Mouse (Mus musculus) ES-E14 (cell line): Measurements from ENCODE around the gene Zfp92. TPM values are rescaled to one million over a fixed set of nuclear protein-coding genes. Genes with fewer than 3 reads are reported as not detected.

ENCODE experiments used
- DNase-seq: peaks from one replicate; pipeline ENCODE4 v3.0.0-alpha.2; 2013; ENCODE audit warnings: low read depth, low spot score
- H3K27ac ChIP-seq: 2 replicates; pipeline ENCODE4 v1.5.1; 2012; ENCODE audit warnings: low read depth, mild to moderate bottlenecking, low read length, moderate library complexity, mixed read lengths; ENCODE audit not compliant: poor library complexity, insufficient read depth, severe bottlenecking
- H3K36me3 ChIP-seq: 2 replicates; pipeline ENCODE4 v1.6.1; 2012; ENCODE audit warnings: mild to moderate bottlenecking, low read length, moderate library complexity, mixed read lengths; ENCODE audit not compliant: control insufficient read depth, poor library complexity, insufficient read depth, severe bottlenecking
- H3K4me1 ChIP-seq, 2 experiments: fragments of 150-350 bp in 1 of 2; sonication (generic) in 1 of 2; 2 replicates each; pipeline ENCODE4 v1.6.1; 2012; ENCODE audit warnings: low read length in 2 of 2, mild to moderate bottlenecking in 1 of 2, mixed read lengths in 1 of 2; ENCODE audit not compliant: control insufficient read depth in 2 of 2, insufficient read depth in 2 of 2, poor library complexity in 1 of 2
- H3K4me3 ChIP-seq, 2 experiments: fragments of 150-350 bp in 1 of 2; sonication (generic) in 1 of 2; 2 replicates each; pipeline ENCODE4 v1.5.1; 2012; ENCODE audit warnings: low read length in 2 of 2, low read depth in 1 of 2, mild to moderate bottlenecking in 1 of 2, mixed read lengths in 1 of 2; ENCODE audit not compliant: insufficient read depth in 1 of 2, poor library complexity in 1 of 2, severe bottlenecking in 1 of 2
- H3K9ac ChIP-seq: 2 replicates; pipeline ENCODE4 v1.6.1; 2012; ENCODE audit warnings: low read depth, mild to moderate bottlenecking, low read length, mixed read lengths; ENCODE audit not compliant: poor library complexity, insufficient read depth, severe bottlenecking
- H3K9me3 ChIP-seq: fragments of 150-350 bp; sonication (generic); 2 replicates; pipeline ENCODE4 v1.6.1; 2012; ENCODE audit warnings: low read depth, mild to moderate bottlenecking, low read length; ENCODE audit not compliant: control insufficient read depth, insufficient read depth
- CHD2 ChIP-seq: IDR thresholded peaks from 2 replicates; pipeline ENCODE4 v1.6.1; 2014; ENCODE audit warnings: mild to moderate bottlenecking, low read depth, low read length, inconsistent platforms
- HCFC1 ChIP-seq: IDR thresholded peaks from 2 replicates; pipeline ENCODE4 v1.6.1; 2012; ENCODE audit warnings: low read length, inconsistent platforms, borderline replicate concordance; ENCODE audit not compliant: insufficient read depth
- MAFK ChIP-seq: IDR thresholded peaks from 2 replicates; pipeline ENCODE4 v1.6.1; 2014; ENCODE audit warnings: mild to moderate bottlenecking, low read depth, low read length, inconsistent platforms; ENCODE audit not compliant: insufficient read depth
- ZC3H11A ChIP-seq: IDR thresholded peaks from 2 replicates; pipeline ENCODE4 v1.6.1; 2012; ENCODE audit warnings: low read depth, mild to moderate bottlenecking, inconsistent platforms, low read length, borderline replicate concordance
- ZNF384 ChIP-seq: IDR thresholded peaks from 2 replicates; pipeline ENCODE4 v1.6.1; 2012; ENCODE audit warnings: low read depth, low read length, inconsistent platforms
- in situ Hi-C, 2 experiments: fragments of 600-800 bp; cut with MboI; formaldehyde crosslinking; loops; one replicate each; pipeline ENCODE4 v1.15.1; 2025; ENCODE audit warnings: low sequenced_read_pairs in 2 of 2, inconsistent platforms in 1 of 2; ENCODE audit not compliant: unreplicated experiment in 2 of 2
- total RNA-seq: library from RNA; depleted of rRNA; stranded (reverse); fragments of 300-350 nt; gene quantifications from 2 replicates; pipeline ENCODE4 v1.2.3, GENCODE M21; 2012

Gene Zfp92
- total RNA-seq, 1 experiment: 0.04 TPM

DNA sequence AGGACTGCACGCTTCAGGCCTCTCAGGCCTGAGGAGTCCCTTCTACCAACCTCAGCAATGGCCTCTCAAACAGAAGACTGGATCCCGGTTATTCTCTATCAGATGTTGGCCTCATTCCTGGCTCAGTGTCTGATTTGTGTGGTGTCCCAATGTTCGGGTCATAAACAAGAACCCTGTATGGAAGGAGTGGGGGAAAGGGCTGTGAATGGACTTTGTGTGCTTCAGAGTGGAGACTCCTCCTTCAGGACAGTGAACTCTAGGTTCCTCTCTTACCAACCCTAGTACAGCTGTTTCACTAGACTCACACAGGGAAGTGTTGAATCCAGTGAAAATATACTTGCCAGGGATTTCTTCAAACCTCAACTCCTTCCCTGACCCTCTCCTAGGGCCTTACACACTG, 57.4 kb downstream of the Zfp92 start:
- DNase-seq: no peak
- H3K9me3 ChIP-seq: no peaks in the 10 kb centered on the region
- H3K4me3 ChIP-seq: no peak overlapping the region
- TF ChIP-seq MAFK (no peak), CHD2 (no peak), ZC3H11A (no peak), ZNF384 (no peak), HCFC1 (no peak)
- H3K27ac ChIP-seq: no peak overlapping the region
- H3K36me3 ChIP-seq: no peaks in the 10 kb centered on the region
- H3K9ac ChIP-seq: no peak overlapping the region
- H3K4me1 ChIP-seq: no peaks in the 10 kb centered on the region
- in situ Hi-C loops: no loop called here

GRCm38 (mm10) chrX:73468752-73469151, 57.9 kb downstream of the Zfp92 start:
- H3K9me3 ChIP-seq: no peaks in the 10 kb centered on the region
- H3K9ac ChIP-seq: no peak overlapping the region
- H3K4me1 ChIP-seq: no peaks in the 10 kb centered on the region
- H3K4me3 ChIP-seq: no peak overlapping the region
- no peak overlapping the region for H3K27ac ChIP-seq
- DNase-seq: no peak
- no peak for TF ChIP-seq MAFK
- no peak for TF ChIP-seq ZC3H11A
- TF ChIP-seq HCFC1: no peak
- no peak for TF ChIP-seq ZNF384
- TF ChIP-seq CHD2: no peak
- H3K36me3 ChIP-seq: no peaks in the 10 kb centered on the region
- in situ Hi-C loops: no loop called here

- no peak for DNase-seq
- Histone ChIP-seq H3K36me3 (no peaks in the 10 kb centered on the region), H3K27ac (no peak overlapping the region), H3K9ac (no peak overlapping the region), H3K4me3 (no peak overlapping the region), H3K4me1 (no peaks in the 10 kb centered on the region), H3K9me3 (no peaks in the 10 kb centered on the region)
- in situ Hi-C loops: no loop called here
- TF ChIP-seq ZNF384: no peak
- TF ChIP-seq MAFK: no peak
- no peak for TF ChIP-seq HCFC1
- no peak for TF ChIP-seq ZC3H11A
- no peak for TF ChIP-seq CHD2
Observed at GRCm38 (mm10) chrX:73471764-73472163, 60.9 kb downstream of the Zfp92 start.

DNA sequence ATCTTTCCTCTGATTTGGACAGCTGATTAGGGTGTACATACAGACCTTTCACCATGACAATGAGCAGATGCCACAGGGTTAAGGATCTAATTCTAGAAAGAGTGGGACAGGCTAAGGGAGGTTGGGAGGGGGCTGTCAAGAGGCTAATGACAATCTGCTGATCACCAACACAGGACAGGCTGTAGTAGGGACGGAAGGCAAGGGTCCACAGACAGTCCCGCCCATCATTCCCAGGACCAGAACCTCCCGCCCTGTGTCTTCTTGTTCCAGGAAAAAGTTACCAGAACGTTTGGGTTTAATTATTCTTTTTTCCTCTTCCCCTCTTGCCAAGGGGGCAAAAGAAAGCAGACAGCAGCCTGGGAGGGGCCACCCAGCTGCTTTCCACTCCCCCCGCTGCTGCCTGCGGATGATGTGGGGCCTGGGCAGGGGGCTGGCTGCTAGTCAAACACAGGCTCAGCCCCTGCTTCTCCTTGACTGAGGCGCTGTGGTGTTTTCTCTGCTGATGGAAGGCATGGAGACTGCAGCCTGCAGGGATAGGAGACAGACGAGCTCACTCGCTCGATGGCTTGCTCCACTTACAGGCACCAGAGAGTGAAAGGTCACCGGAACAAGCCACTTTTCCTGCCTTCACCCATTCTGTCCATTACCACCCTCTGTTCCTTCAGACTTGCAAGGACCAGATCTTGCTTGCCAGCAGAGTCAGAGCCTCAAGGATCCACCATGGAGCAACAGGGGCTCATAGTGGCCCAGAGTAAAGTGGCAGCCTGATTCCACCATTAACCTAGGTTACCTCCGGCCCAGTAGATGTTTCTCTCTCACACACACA, 63.7 kb downstream of the Zfp92 start:
- no peak for TF ChIP-seq ZNF384
- no peak for TF ChIP-seq MAFK
- no peak for TF ChIP-seq ZC3H11A
- no peak for TF ChIP-seq CHD2
- no peak for TF ChIP-seq HCFC1
- Histone ChIP-seq H3K4me3 (no peak overlapping the region), H3K27ac (no peak overlapping the region), H3K9me3 (no peaks in the 10 kb centered on the region), H3K36me3 (no peaks in the 10 kb centered on the region), H3K9ac (no peak overlapping the region), H3K4me1 (no peaks in the 10 kb centered on the region)
- no peak for DNase-seq
- in situ Hi-C loops: no loop called here
